8 mouse cellular contexts compared by ENCODE assay signal in genomic region chr2:52985167-52985566, GRCm38 (mm10).
DNase-seq lines count a peak whose midpoint lies in the region; ATAC-seq and TF ChIP-seq lines count a peak whose summit lies in the region.
"Had no signal": no experiment of that assay in that cellular context is flagged by ENCODE, and none has a peak within 500 bp of the region (broad histone marks: within the 10 kb centered on the region; RNA-seq: fewer than 3 reads in every experiment).

No protein-coding gene starts in this region.

- no peak overlapping the region for H3K9ac ChIP-seq in hindbrain, postnatal 0 days (replicated peaks; ENCODE audit: low read length)

- H3K9me3 ChIP-seq in hindbrain, postnatal 0 days (ENCODE audit: low read length) = no peaks in the 10 kb centered on the region

- peak; percentile 67 for ATAC-seq in hindbrain, postnatal 0 days

- 25% methylated on average over 4 of the region's 4 CpGs for WGBS in hindbrain, postnatal 0 days

- intact Hi-C loops in left cerebral cortex, adult 2 months (cut with DNase I) = no loop called here

- H3K4me3 ChIP-seq in left cerebral cortex, adult 2 months = no peak overlapping the region
- H3K4me3 ChIP-seq in hindbrain, postnatal 0 days (ENCODE audit: low read length) = no peak overlapping the region

- H3K4me2 ChIP-seq in hindbrain, postnatal 0 days (ENCODE audit: low read depth, low read length) = 0 out of 2 replicates have a peak overlapping the region, but pooled peaks have one; percentile 3

- peak overlapping the region; percentile 68 for H3K27ac ChIP-seq in left cerebral cortex, adult 2 months
- peak overlapping the region; percentile 46; the same call in 1 of the 2 replicates for H3K27ac ChIP-seq in hindbrain, postnatal 0 days

- DNase-seq in left cerebral cortex, adult 2 months (ENCODE audit: extremely low spot score in 1 of 2, low spot score in 2 of 2) = no peak
- DNase-seq in left cerebral cortex, adult 11 months (ENCODE audit: low spot score) = no peak
- DNase-seq in cerebellum, adult 11-12 months = peak; percentile 57
- peak; percentile 66 to 71 for DNase-seq in cerebellum, postnatal 25 days
- DNase-seq in hindbrain, postnatal 0 days (ENCODE audit: low spot score) = peak; percentile 49
- DNase-seq in thymus, postnatal 0 days (ENCODE audit: low spot score) = no peak
- DNase-seq in spleen, postnatal 14 days (ENCODE audit: low spot score in 2 of 2) = no peak
- DNase-seq: spleen, adult 18-20 months had no signal

- H3K36me3 ChIP-seq in hindbrain, postnatal 0 days (ENCODE audit: insufficient read depth, low read length) = no peaks in the 10 kb centered on the region

- TF ChIP-seq CTCF in left cerebral cortex, adult 2 months (IDR thresholded peaks at IDR 0.05) = no peak
- TF ChIP-seq CTCF in hindbrain, postnatal 0 days (IDR thresholded peaks at IDR 0.05; ENCODE audit: low read depth) = no peak

- peaks cover 29% of the 10 kb centered on the region for H3K4me1 ChIP-seq in hindbrain, postnatal 0 days (ENCODE audit: insufficient read depth, low read length)

- H3K27me3 ChIP-seq in hindbrain, postnatal 0 days (ENCODE audit: insufficient read depth, low read length) = no peaks in the 10 kb centered on the region

Comparison
In these comparisons a context has a peak if more than half of its experiments do, and no peak if none do; other contexts are left out.
1. DNase-seq: peak in cerebellum, adult 11-12 months (single experiment), cerebellum, postnatal 25 days (2 of 2) and hindbrain, postnatal 0 days (single experiment); none in left cerebral cortex, adult 2 months (0 of 2), left cerebral cortex, adult 11 months (single experiment), thymus, postnatal 0 days (single experiment) and spleen, postnatal 14 days (0 of 2).